Mouse (Mus musculus): ENCODE data around the gene Hadhb.

Hadhb gene

GRCm38 (mm10) chr5:30154474-30155394 is at the start of gene Hadhb, which contains the start of gene Hadha:
Gene Hadhb, plus strand, starts transcription at chr5:30155248.
Gene Hadha, minus strand, starts transcription at chr5:30155162.
- DNase-seq (ENCODE audit: low read depth, low spot score): peak; percentile 76

GRCm38 (mm10) chr5:30105668-30106300 is 49.3 kb upstream of the Hadhb start, which contains the start of gene 3110082J24Rik:
Gene 3110082J24Rik, minus strand, starts transcription at chr5:30106086.
- DNase-seq (ENCODE audit: low read depth, low spot score): no peak

- DNase-seq (ENCODE audit: low read depth, low spot score): no peak
Measured at GRCm38 (mm10) chr5:30106756-30107155, 48.3 kb upstream of the Hadhb start.

- DNase-seq (ENCODE audit: low read depth, low spot score): no peak
Measured at GRCm38 (mm10) chr5:30107186-30107585, 47.9 kb upstream of the Hadhb start.

GRCm38 (mm10) chr5:30107611-30108041 is 47.4 kb upstream of the Hadhb start:
- DNase-seq (ENCODE audit: low read depth, low spot score): no peak

- no peak for DNase-seq (ENCODE audit: low read depth, low spot score)
Measured at GRCm38 (mm10) chr5:30108233-30108632, 46.8 kb upstream of the Hadhb start.

- DNase-seq (ENCODE audit: low read depth, low spot score): no peak
Measured at GRCm38 (mm10) chr5:30109899-30110298, 45.1 kb upstream of the Hadhb start.

- DNase-seq (ENCODE audit: low read depth, low spot score): no peak
Measured at GRCm38 (mm10) chr5:30110371-30111060, 44.5 kb upstream of the Hadhb start.

- no peak for DNase-seq (ENCODE audit: low read depth, low spot score)
Measured at GRCm38 (mm10) chr5:30111126-30111525, 43.9 kb upstream of the Hadhb start.

GRCm38 (mm10) chr5:30111771-30112170 is 43.3 kb upstream of the Hadhb start:
- no peak for DNase-seq (ENCODE audit: low read depth, low spot score)

- DNase-seq (ENCODE audit: low read depth, low spot score): no peak
Measured at GRCm38 (mm10) chr5:30112533-30113068, 42.4 kb upstream of the Hadhb start.

- DNase-seq (ENCODE audit: low read depth, low spot score): peak; percentile 56
Measured at GRCm38 (mm10) chr5:30113881-30114760, 40.9 kb upstream of the Hadhb start.

GRCm38 (mm10) chr5:30114761-30115140 is 40.3 kb upstream of the Hadhb start:
- no peak for DNase-seq (ENCODE audit: low read depth, low spot score)

GRCm38 (mm10) chr5:30115718-30116117 is 39.3 kb upstream of the Hadhb start:
- no peak for DNase-seq (ENCODE audit: low read depth, low spot score)

GRCm38 (mm10) chr5:30118018-30118417 is 37.0 kb upstream of the Hadhb start:
- DNase-seq (ENCODE audit: low read depth, low spot score): no peak

GRCm38 (mm10) chr5:30119163-30119562 is 35.9 kb upstream of the Hadhb start:
- DNase-seq (ENCODE audit: low read depth, low spot score): no peak

- DNase-seq (ENCODE audit: low read depth, low spot score): no peak
Measured at GRCm38 (mm10) chr5:30120106-30120505, 34.9 kb upstream of the Hadhb start.

GRCm38 (mm10) chr5:30122481-30122880 is 32.6 kb upstream of the Hadhb start:
- no peak for DNase-seq (ENCODE audit: low read depth, low spot score)

- DNase-seq (ENCODE audit: low read depth, low spot score): no peak
Measured at GRCm38 (mm10) chr5:30125587-30125986, 29.5 kb upstream of the Hadhb start.

GRCm38 (mm10) chr5:30126756-30127155 is 28.3 kb upstream of the Hadhb start:
- DNase-seq (ENCODE audit: low read depth, low spot score): no peak
